Mouse (Mus musculus) intestine, embryonic 14.5 days (tissue): ENCODE results near the gene Ddx39b. TPM values are rescaled to one million over a fixed set of nuclear protein-coding genes. Genes with fewer than 3 reads are reported as not detected.

Experiments used
- ATAC-seq: fragments of 200-750 bp; cut with Nextera tagmentation; replicated peaks from 2 replicates; pipeline ENCODE4 v1.8.0; 2017; ENCODE audit warnings: low read depth, moderate number of reproducible peaks, moderate TSS enrichment, moderate library complexity; ENCODE audit not compliant: low FRiP score, low TSS enrichment
- DNase-seq: peaks from one replicate; pipeline ENCODE4 v3.0.0-alpha.2; 2018; ENCODE audit warnings: low spot score
- H3K27ac ChIP-seq: fragments of 300-500 bp; sonication (generic); 2 replicates; pipeline ENCODE4 v1.5.1; 2014; ENCODE audit warnings: low read depth, mild to moderate bottlenecking, control low read depth
- H3K27me3 ChIP-seq: fragments of 300-500 bp; sonication (generic); replicated peaks from 2 replicates; pipeline ENCODE4 v1.6.1; 2014; ENCODE audit warnings: low read length, control low read depth; ENCODE audit not compliant: control insufficient read depth, insufficient read depth
- H3K36me3 ChIP-seq: fragments of 300-500 bp; sonication (generic); 2 replicates; pipeline ENCODE4 v1.6.1; 2014; ENCODE audit warnings: low read length, control low read depth; ENCODE audit not compliant: control insufficient read depth, insufficient read depth
- H3K4me1 ChIP-seq: fragments of 300-500 bp; sonication (generic); replicated peaks from 2 replicates; pipeline ENCODE4 v1.6.1; 2014; ENCODE audit warnings: low read length, control low read depth, mixed read lengths; ENCODE audit not compliant: control insufficient read depth, insufficient read depth
- H3K4me2 ChIP-seq: fragments of 300-500 bp; sonication (generic); 2 replicates; pipeline ENCODE4 v1.6.1; 2014; ENCODE audit warnings: low read length
- H3K4me3 ChIP-seq: fragments of 300-500 bp; sonication (generic); 2 replicates; pipeline ENCODE4 v1.5.1; 2014; ENCODE audit warnings: low read depth, low read length, control low read depth, mixed read lengths
- H3K9ac ChIP-seq: fragments of 300-500 bp; sonication (generic); 2 replicates; pipeline ENCODE4 v1.6.1; 2014; ENCODE audit warnings: mild to moderate bottlenecking, low read length
- H3K9me3 ChIP-seq: fragments of 300-500 bp; sonication (generic); 2 replicates; pipeline ENCODE4 v1.6.1; 2016; ENCODE audit warnings: low read length, control low read depth; ENCODE audit not compliant: control insufficient read depth
- WGBS: fragments of 180-500 bp; shearing (Covaris S2); extraction: QIAGEN DNeasy Blood & Tissue Kit; methylation state at CpG from one replicate; pipeline ENCODE4 v1.1.7; 2014; 5-methylcytosine and 5-hydroxymethylcytosine counted together
- polyA plus RNA-seq: library from polyadenylated mRNA; unstranded; fragments of >200 nt; fragmentation: Nextera tagmentation; extraction: Ambion mirVana; gene quantifications from 2 replicates; pipeline ENCODE4 v1.2.1, GENCODE M21; 2014

The Ddx39b gene
- polyA plus RNA-seq, 1 experiment from 2014 or later, result 458 TPM

DNA sequence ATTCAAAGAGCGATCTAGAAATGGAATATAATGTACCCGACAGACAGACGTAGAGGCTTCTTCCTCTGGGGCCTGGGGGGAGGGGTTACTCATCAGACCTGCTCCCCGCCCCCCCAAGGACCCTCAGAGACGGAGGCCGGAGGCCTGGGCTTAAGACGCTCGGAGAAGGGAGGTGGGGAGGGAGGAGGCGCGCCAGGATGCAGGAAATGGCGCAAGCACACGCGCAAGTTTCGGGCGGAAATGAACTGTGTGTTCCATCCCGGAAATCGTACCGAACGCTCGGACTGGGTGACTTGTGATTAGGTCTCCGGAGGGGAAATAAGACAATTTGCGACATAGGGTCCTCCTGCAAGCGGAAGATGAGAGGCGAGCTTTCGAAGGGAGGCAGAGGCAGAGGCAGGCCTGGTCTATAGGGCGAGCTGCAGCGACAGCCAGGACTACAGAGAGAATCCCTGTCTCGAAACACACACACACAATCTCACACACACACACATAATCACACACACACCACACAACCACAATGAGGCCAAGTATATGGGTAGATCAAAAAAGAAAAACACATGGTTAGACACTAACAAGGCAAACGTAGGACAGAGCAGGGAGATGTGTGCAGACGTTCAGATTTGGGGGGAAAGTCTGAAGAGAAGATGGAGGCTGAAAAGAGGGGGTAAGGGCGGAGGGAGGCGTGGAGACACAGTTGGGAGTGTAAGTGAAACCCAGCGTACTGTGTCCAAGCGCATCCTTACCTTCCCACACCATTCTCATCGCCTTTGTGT is 5.7 kb upstream of the Ddx39b start, which contains the start of gene Nfkbil1:
TSS of gene Nfkbil1 (minus strand) at position 179 of the 776 bp plus-strand sequence.
- under 1% methylated on average over 35 of the region's 35 CpGs for WGBS

DNA sequence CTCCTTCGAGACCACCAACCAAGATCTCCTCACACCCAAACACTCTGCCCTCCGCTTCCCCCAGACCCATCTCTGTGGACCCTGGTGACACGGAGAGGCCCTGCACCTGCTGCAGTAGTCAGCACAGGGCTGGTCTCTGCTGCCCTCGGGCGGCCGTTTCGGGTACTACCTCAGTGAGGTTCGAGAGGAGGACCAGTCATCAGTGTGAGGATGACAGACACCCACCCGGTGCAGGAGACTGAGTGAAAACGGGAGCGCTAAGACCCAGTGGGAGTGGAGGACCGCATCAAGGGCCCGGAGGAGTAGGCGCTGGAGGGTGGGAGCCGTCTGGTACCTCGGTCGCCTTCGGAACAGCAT is 5.2 kb upstream of the Ddx39b start:
- H3K4me3 ChIP-seq, result peak overlapping the region; percentile 59
- no peaks in the 10 kb centered on the region for H3K9me3 ChIP-seq
- 2% methylated on average over 18 of the region's 18 CpGs for WGBS
- H3K4me2 ChIP-seq, result peak overlapping the region; percentile 84
- peak; percentile 56 for ATAC-seq
- H3K4me1 ChIP-seq, result peaks cover 42% of the 10 kb centered on the region
- H3K9ac ChIP-seq, result peak overlapping the region; percentile 73
- DNase-seq, result peak; percentile 100
- peaks cover 1% of the 10 kb centered on the region; the same call in 1 of the 2 replicates for H3K36me3 ChIP-seq
- no peaks in the 10 kb centered on the region for H3K27me3 ChIP-seq
- peak overlapping the region; percentile 96 for H3K27ac ChIP-seq

More for the DNA sequence above, 5.7 kb upstream of the Ddx39b start, which contains the start of gene Nfkbil1:
- Histone ChIP-seq H3K27me3 (no peaks in the 10 kb centered on the region), H3K9ac (peak within 1 kb of the TSS; percentile 73), H3K4me3 (peak within 1 kb of the TSS; percentile 59), H3K36me3 (peaks cover 7% of the 10 kb centered on the region; the same call in 1 of the 2 replicates), H3K4me1 (peaks cover 41% of the 10 kb centered on the region), H3K27ac (peak within 1 kb of the TSS; percentile 96), H3K4me2 (peak within 1 kb of the TSS; percentile 84), H3K9me3 (no peaks in the 10 kb centered on the region)
- ATAC-seq (peak; percentile 79), DNase-seq (peak; percentile 87)

DNA sequence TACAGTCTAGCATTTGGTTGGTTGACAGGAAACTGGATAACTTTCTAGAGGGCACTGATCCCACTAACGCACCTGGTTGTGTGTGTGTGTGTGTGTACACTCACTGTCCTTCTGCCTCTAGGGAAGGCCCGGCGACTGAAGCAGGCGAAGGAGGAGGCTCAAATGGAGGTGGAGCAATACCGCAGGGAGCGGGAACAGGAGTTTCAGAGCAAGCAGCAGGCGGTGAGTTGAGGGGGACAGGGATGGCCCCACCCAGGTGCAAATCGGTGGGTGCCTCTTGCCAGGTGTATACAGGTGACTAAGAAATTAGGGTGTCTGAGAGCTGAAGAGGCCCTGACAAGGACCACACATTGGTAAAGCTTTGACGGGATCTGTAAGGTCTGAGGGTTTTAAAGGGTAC is 4.5 kb upstream of the Ddx39b start:
- Histone ChIP-seq H3K4me2 (no peak overlapping the region), H3K27me3 (no peaks in the 10 kb centered on the region), H3K4me3 (no peak overlapping the region), H3K4me1 (peaks cover 38% of the 10 kb centered on the region), H3K27ac (no peak overlapping the region), H3K9me3 (no peaks in the 10 kb centered on the region), H3K36me3 (no peaks in the 10 kb centered on the region), H3K9ac (no peak overlapping the region)
- no peak for ATAC-seq
- WGBS, result 72% methylated on average over 9 of the region's 9 CpGs
- no peak for DNase-seq

DNA sequence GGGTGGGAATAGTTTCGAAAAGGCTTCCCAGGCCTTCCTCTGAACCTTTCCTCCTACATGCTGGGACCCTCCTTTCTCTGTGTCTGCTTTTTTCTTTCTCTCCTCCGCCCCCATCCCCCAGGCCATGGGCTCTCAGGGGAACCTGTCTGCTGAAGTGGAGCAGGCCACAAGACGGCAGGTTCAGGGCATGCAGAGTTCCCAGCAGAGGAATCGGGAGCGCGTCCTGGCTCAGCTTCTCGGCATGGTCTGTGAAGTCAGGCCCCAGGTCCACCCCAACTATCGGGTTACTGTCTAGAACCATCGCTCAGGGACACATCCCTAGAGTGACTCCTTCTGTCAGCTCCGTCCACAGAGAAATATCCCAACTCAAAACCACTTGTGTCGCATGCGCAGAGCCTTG is 4.0 kb upstream of the Ddx39b start:
- no peaks in the 10 kb centered on the region for H3K9me3 ChIP-seq
- no peaks in the 10 kb centered on the region for H3K36me3 ChIP-seq
- WGBS, result 91% methylated on average over 12 of the region's 12 CpGs
- DNase-seq (no peak), ATAC-seq (no peak)
- no peak overlapping the region for H3K27ac ChIP-seq
- no peaks in the 10 kb centered on the region for H3K27me3 ChIP-seq
- peaks cover 35% of the 10 kb centered on the region for H3K4me1 ChIP-seq
- no peak overlapping the region for H3K9ac ChIP-seq
- no peak overlapping the region for H3K4me2 ChIP-seq
- H3K4me3 ChIP-seq, result no peak overlapping the region

DNA sequence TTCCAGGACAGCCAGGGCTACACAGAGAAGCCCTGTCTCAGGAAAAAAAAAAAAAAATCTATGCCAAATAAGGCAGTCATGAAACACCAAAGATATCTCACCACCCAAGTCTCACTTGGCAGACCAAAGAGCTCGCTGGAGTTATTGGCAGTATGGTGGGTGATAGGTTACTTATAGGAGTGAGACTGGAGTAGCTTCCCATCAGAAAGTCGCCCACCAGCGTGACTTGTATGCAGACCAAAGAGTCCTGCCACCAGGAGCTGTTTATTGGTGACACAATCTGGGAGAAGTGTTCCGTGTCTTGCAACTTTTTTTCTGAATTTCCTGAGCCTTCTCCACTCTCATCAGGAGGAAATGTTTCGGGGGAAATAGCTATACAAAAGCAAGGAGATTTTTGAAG is 1.8 kb upstream of the Ddx39b start:
- Histone ChIP-seq H3K4me2 (no peak overlapping the region), H3K9ac (no peak overlapping the region), H3K27ac (peak overlapping the region; percentile 99; the same call in 1 of the 2 replicates), H3K4me1 (peaks cover 31% of the 10 kb centered on the region), H3K9me3 (no peaks in the 10 kb centered on the region), H3K4me3 (no peak overlapping the region), H3K27me3 (no peaks in the 10 kb centered on the region), H3K36me3 (peaks cover 15% of the 10 kb centered on the region)
- DNase-seq (no peak), ATAC-seq (no peak)
- 77% methylated on average over 5 of the region's 5 CpGs for whole genome bisulfite sequencing

DNA sequence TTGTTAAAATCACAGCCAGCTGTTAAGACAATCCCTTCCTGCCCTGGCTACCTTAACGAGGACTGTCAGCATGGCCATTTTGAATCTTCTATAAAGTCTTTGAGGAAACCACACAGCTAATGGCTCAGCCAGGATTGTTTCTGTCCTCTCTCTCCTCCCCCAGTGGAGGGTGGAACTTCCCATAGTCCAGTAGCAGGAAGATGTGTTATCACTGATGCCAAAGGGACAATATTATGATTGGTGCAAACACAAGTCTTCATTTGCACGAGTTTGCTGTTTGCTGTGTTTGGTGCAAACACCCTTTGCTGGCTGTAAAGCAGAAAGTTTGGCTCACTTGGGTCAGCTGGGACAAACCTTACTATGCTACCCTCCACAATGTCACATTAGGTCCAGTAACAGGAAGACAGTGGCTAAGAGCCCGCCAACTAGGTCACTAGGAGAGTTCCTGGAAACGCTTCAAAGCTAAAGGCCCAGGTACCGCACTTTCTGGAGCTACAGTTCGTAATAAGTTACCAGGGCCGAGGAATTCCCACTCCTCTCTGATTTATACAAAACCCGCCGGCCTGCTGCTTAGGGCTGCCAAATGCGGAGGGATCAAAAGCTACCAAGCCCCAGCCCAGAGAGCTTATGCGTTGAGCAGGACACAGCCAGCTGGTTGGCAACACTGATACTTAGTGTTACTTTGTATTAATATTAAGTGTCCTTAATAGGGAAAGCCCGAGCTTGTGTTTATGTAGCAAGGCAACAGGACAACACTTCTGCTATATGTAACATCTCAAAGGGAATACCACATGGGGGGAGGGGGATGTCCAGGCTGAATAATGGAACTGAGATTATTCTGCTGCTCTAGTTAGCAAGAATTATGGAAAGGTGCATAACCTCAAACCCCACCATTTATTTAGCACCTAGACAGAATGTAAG is 902 bp upstream of the Ddx39b start:
- Histone ChIP-seq H3K9ac (peak overlapping the region; percentile 99), H3K4me3 (peak overlapping the region; percentile 86)
- ATAC-seq, result peak; percentile 0; the same call in 1 of the 2 replicates

DNA sequence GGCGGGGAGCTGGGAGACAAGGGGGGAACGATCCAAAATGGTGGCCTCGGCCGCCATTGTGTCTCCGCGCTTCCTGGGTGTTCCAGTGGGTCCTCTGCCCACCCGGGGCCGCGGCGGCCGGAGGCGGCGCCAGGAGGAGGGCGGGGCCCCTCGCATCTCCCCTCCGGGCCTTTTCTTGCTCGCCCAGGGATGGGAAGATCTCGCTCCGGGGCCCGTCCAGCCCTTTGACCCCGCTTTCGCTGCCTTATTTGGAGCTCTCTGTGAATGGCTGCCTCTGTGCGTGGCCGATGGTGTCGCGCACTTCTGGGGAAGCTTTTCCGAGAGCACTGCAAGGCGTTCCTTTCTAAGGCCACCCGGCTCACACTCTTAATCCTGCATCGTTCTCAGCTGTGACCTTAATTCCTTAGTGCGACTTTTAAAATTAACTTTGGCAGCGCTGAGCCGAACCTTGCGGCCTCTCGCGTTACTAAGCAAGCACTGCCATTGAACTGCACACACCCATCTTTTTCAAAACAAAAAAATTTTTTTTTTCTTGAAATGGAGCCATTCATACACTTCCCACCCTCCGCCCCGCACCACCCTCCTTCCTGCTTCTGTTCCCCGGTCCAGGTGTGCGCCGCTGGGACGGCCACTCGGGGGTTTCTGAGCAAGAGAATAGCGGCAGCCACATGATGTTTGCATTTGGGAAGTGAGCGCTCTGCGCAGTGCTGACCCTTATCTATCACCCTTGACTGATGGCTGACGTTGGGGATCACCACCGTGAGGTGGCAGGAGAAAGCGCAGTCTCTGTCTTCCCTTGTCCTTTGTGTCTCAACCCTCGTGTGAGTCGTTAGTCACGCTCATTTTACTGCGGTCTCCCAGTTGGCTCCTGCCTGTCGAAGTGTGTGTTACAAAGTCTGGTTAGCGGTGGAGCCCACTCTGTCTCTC is 732 bp downstream of the Ddx39b start:
- H3K27ac ChIP-seq, result peak overlapping the region; percentile 99
- no peaks in the 10 kb centered on the region for H3K27me3 ChIP-seq
- H3K4me1 ChIP-seq, result peaks cover 41% of the 10 kb centered on the region
- DNase-seq, result peak; percentile 96
- H3K9ac ChIP-seq, result peak overlapping the region; percentile 99
- peak; percentile 60 for ATAC-seq
- H3K4me3 ChIP-seq, result peak overlapping the region; percentile 86
- no peaks in the 10 kb centered on the region for H3K9me3 ChIP-seq
- peaks cover 41% of the 10 kb centered on the region for H3K36me3 ChIP-seq
- under 1% methylated on average over 55 of the region's 55 CpGs for WGBS
- H3K4me2 ChIP-seq, result peak overlapping the region; percentile 87

More for the DNA sequence above, 902 bp upstream of the Ddx39b start:
- H3K27ac ChIP-seq, result peak overlapping the region; percentile 99
- 24% methylated on average over 12 of the region's 12 CpGs for WGBS
- DNase-seq, result no peak
- H3K4me1 ChIP-seq, result peaks cover 39% of the 10 kb centered on the region
- H3K27me3 ChIP-seq, result no peaks in the 10 kb centered on the region
- no peaks in the 10 kb centered on the region for H3K9me3 ChIP-seq
- H3K4me2 ChIP-seq, result peak overlapping the region; percentile 87
- peaks cover 25% of the 10 kb centered on the region for H3K36me3 ChIP-seq

DNA sequence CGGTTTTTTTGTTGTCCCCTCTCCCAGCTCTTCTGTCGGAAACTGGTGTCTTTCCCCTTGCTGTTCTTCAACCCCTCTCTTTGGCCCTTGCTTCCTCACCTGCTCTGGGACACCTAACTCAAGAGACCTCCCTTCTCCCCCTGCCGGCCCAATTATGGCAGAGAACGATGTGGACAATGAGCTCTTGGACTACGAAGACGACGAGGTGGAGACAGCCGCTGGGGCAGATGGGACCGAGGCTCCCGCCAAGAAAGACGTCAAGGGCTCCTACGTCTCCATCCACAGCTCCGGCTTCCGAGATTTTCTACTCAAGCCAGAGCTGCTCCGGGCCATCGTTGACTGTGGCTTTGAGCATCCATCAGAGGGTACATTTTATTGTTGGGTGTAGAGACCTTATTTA is 1.5 kb downstream of the Ddx39b start:
- WGBS, result 4% methylated on average over 16 of the region's 16 CpGs
- peaks cover 41% of the 10 kb centered on the region for H3K4me1 ChIP-seq
- peak overlapping the region; percentile 86 for H3K4me3 ChIP-seq
- peak overlapping the region; percentile 99 for H3K9ac ChIP-seq
- H3K9me3 ChIP-seq, result no peaks in the 10 kb centered on the region
- peaks cover 49% of the 10 kb centered on the region for H3K36me3 ChIP-seq
- no peaks in the 10 kb centered on the region for H3K27me3 ChIP-seq
- peak overlapping the region; percentile 87 for H3K4me2 ChIP-seq
- peak; percentile 74 for DNase-seq
- no peak for ATAC-seq
- peak overlapping the region; percentile 99 for H3K27ac ChIP-seq
